Mouse (Mus musculus) kidney, adult 2 months (tissue): ENCODE data around the gene Sec24c. TPM values are rescaled to one million over a fixed set of nuclear protein-coding genes. Genes with fewer than 3 reads are reported as not detected.
A peak's percentile ranks its signal among the peaks of the same experiment; 100 is the strongest.

ENCODE experiments used
- DNase-seq: peaks from one replicate; pipeline ENCODE4 v3.0.0; 2021
- H3K27ac ChIP-seq: fragments of 200-500 bp; 2 replicates; pipeline ENCODE4 v1.5.1; 2012; ENCODE audit warnings: low read depth, low read length, control low read depth, inconsistent platforms; ENCODE audit not compliant: insufficient read depth
- H3K27me3 ChIP-seq: fragments of 200-500 bp; replicated peaks from 2 replicates; pipeline ENCODE4 v1.6.1; 2012; ENCODE audit warnings: mild to moderate bottlenecking, moderate library complexity, low read length, inconsistent platforms; ENCODE audit not compliant: control insufficient read depth, insufficient read depth
- H3K36me3 ChIP-seq: fragments of 200-500 bp; 2 replicates; pipeline ENCODE4 v1.6.1; 2012; ENCODE audit warnings: mild to moderate bottlenecking, moderate library complexity, low read length, inconsistent platforms; ENCODE audit not compliant: control insufficient read depth, insufficient read depth
- H3K4me1 ChIP-seq: fragments of 200-500 bp; 2 replicates; pipeline ENCODE4 v1.6.1; 2011; ENCODE audit warnings: low read length; ENCODE audit not compliant: control insufficient read depth, insufficient read depth
- H3K4me3 ChIP-seq: fragments of 200-500 bp; 2 replicates; pipeline ENCODE4 v1.5.1; 2011; ENCODE audit warnings: mild to moderate bottlenecking, low read depth, low read length, control low read depth; ENCODE audit not compliant: insufficient read depth
- CTCF ChIP-seq: fragments of 200-500 bp; conservative IDR thresholded peaks from 2 replicates; pipeline ENCODE4 v1.5.1; 2011; ENCODE audit warnings: low read depth, mild to moderate bottlenecking, control low read depth, low read length, moderate library complexity, mixed read lengths; ENCODE audit not compliant: insufficient read depth, insufficient read length
- POLR2A ChIP-seq: fragments of 200-500 bp; IDR thresholded peaks from one replicate; pipeline ENCODE4 v1.6.1; 2011; ENCODE audit warnings: low read depth, low read length, control low read depth
- WGBS: fragments of 180-500 bp; shearing (Covaris S2); methylation state at CpG from one replicate; pipeline ENCODE4 v1.1.7; 2018; 5-methylcytosine and 5-hydroxymethylcytosine counted together
- polyA plus RNA-seq: library from polyadenylated mRNA; depleted of rRNA; stranded (reverse); fragments of >200 nt; gene quantifications from 2 replicates; pipeline ENCODE4 v1.2.3, GENCODE M21; 2012

The Sec24c gene
- polyA plus RNA-seq, 1 experiment = 133 TPM

DNA sequence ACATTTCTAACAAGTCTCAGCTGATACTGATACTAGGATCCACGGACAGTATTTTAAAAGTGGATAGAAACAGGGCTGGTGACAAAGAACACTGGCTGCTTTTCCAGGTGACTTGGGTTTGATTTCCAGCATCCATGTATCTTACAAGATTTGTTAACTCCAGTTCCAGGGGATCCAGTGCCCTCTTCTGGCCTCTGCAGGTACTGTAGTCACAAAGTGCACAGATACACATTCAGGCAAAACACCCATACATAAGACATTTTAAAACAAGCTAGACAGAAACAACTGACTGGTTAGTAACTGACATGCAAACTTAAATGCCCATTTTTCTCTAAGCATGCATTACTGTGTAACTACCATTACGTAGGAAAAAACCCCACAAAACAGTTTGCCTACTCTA, 1.1 kb upstream of the Sec24c start:
- H3K27me3 ChIP-seq = no peaks in the 10 kb centered on the region
- peaks cover 2% of the 10 kb centered on the region; the same call in 1 of the 2 replicates for H3K36me3 ChIP-seq
- WGBS = 96% methylated on average over 2 of the region's 2 CpGs
- DNase-seq = peak; percentile 72
- H3K27ac ChIP-seq = 0 out of 2 replicates have a peak overlapping the region, but pooled peaks have one; percentile 70
- no peak overlapping the region for H3K4me3 ChIP-seq
- TF ChIP-seq CTCF (peak; percentile 46), POLR2A (no peak)
- H3K4me1 ChIP-seq = peaks cover 7% of the 10 kb centered on the region; the same call in 1 of the 2 replicates

- WGBS = 5% methylated on average over 13 of the region's 13 CpGs
- DNase-seq = peak; percentile 92
- Histone ChIP-seq H3K4me3 (peak overlapping the region; percentile 61), H3K4me1 (peaks cover 10% of the 10 kb centered on the region; the same call in 1 of the 2 replicates), H3K27me3 (no peaks in the 10 kb centered on the region), H3K27ac (peak overlapping the region; percentile 89), H3K36me3 (peaks cover 2% of the 10 kb centered on the region; the same call in 1 of the 2 replicates)
- TF ChIP-seq POLR2A = no peak
- TF ChIP-seq CTCF = no peak
Measured at GRCm38 (mm10) chr14:20673735-20674063, 409 bp upstream of the Sec24c start.

- Histone ChIP-seq H3K4me1 (peaks cover 10% of the 10 kb centered on the region; the same call in 1 of the 2 replicates), H3K27ac (peak overlapping the region; percentile 65), H3K27me3 (no peaks in the 10 kb centered on the region), H3K4me3 (no peak overlapping the region), H3K36me3 (peaks cover 9% of the 10 kb centered on the region)
- WGBS = 55% methylated on average over 4 of the region's 4 CpGs
- DNase-seq = peak; percentile 66
- no peak for TF ChIP-seq POLR2A
- no peak for TF ChIP-seq CTCF
Measured at GRCm38 (mm10) chr14:20677906-20678305, 3.8 kb downstream of the Sec24c start.

GRCm38 (mm10) chr14:20681742-20682141, 7.6 kb downstream of the Sec24c start:
- 73% methylated on average over 2 of the region's 2 CpGs for WGBS
- TF ChIP-seq CTCF (no peak), POLR2A (no peak)
- Histone ChIP-seq H3K4me3 (no peak overlapping the region), H3K27me3 (no peaks in the 10 kb centered on the region), H3K36me3 (peaks cover 11% of the 10 kb centered on the region), H3K27ac (no peak overlapping the region), H3K4me1 (peaks cover 7% of the 10 kb centered on the region; the same call in 1 of the 2 replicates)
- no peak for DNase-seq

DNA sequence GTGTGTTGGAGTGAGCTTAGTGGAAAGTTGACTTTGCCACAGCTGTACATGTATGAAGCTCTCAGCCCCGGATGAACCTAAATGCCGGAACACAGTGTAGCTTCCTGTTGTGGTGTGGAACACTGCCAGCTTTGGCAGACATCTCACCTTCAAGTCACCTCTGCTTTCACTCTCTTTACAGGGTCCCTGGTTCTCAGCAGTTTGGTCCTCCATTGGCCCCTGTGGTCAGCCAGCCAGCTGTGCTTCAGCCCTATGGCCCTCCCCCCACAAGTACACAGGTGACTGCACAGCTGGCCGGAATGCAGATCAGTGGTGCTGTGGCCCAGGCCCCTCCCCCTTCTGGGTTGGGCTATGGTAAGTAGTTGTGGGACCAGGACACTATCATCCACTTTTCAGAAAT, 8.4 kb downstream of the Sec24c start:
- DNase-seq = peak; percentile 60
- 7% methylated on average over 3 of the region's 3 CpGs for WGBS
- no peak overlapping the region for H3K4me3 ChIP-seq
- H3K4me1 ChIP-seq = peaks cover 7% of the 10 kb centered on the region; the same call in 1 of the 2 replicates
- H3K36me3 ChIP-seq = peaks cover 11% of the 10 kb centered on the region
- H3K27me3 ChIP-seq = no peaks in the 10 kb centered on the region
- H3K27ac ChIP-seq = peak overlapping the region; percentile 56
- TF ChIP-seq POLR2A (no peak), CTCF (no peak)

DNA sequence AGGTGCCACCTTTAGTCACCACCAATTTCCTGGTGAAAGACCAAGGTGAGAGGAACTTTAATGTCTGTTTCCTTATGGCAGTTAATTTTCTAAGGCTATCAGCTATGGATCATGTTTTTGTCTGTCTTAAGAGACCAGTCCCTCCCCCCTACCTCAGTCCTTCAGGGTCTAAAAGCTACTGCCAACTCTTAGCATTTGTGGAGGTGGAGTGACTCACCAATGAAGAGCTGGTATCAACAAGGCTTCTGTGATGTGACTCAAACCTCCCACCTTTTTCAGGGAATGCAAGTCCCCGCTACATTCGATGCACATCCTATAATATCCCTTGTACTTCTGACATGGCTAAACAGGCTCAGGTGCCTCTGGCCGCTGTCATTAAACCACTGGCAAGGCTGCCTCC, 12.5 kb downstream of the Sec24c start:
- H3K4me1 ChIP-seq = peaks cover 4% of the 10 kb centered on the region; the same call in 1 of the 2 replicates
- no peak for DNase-seq
- 95% methylated on average over 3 of the region's 3 CpGs for WGBS
- H3K27me3 ChIP-seq = no peaks in the 10 kb centered on the region
- H3K27ac ChIP-seq = no peak overlapping the region
- H3K36me3 ChIP-seq = peaks cover 9% of the 10 kb centered on the region
- no peak overlapping the region for H3K4me3 ChIP-seq
- TF ChIP-seq CTCF = no peak
- no peak for TF ChIP-seq POLR2A

DNA sequence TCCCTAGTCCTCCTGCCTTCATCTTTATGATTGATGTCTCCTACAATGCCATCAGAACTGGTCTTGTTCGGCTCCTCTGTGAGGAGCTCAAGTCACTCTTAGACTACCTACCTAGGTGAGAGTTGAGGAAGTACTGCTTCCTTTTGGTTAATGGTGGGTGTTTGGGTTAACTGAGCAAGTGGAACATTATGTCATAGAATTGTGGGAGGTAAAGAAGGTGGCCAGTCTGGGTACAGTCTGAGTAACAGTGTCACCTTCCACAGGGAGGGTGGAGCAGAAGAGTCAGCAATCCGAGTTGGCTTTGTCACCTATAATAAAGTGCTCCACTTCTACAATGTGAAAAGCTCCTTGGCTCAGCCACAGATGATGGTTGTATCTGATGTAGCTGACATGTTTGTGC, 14.9 kb downstream of the Sec24c start:
- H3K4me1 ChIP-seq = peaks cover 2% of the 10 kb centered on the region; the same call in 1 of the 2 replicates
- H3K27me3 ChIP-seq = no peaks in the 10 kb centered on the region
- H3K27ac ChIP-seq = no peak overlapping the region
- no peak for DNase-seq
- WGBS = 72% methylated on average over 2 of the region's 2 CpGs
- TF ChIP-seq POLR2A = no peak
- TF ChIP-seq CTCF = no peak
- no peak overlapping the region for H3K4me3 ChIP-seq
- H3K36me3 ChIP-seq = peaks cover 10% of the 10 kb centered on the region
